Mouse (Mus musculus): ENCODE data around the gene Arf4.

GRCm38 (mm10) chr14:26651901-26652300 is 14.0 kb downstream of the Arf4 start:
- peak; percentile 27; the same call in 1 of the 2 replicates for TF ChIP-seq CTCF (IDR thresholded peaks at IDR 0.05; ENCODE audit: extremely low read depth, insufficient read depth, low read length)
- TF ChIP-seq POLR2A (IDR thresholded peaks at IDR 0.05; ENCODE audit: extremely low read depth, insufficient read depth, low read length) = no peak
